Mouse (Mus musculus) thymus, adult 2 months (tissue): ENCODE data around the gene Prrt4.

Source experiments
- CTCF ChIP-seq: fragments of 200-500 bp; IDR thresholded peaks from 2 replicates; pipeline ENCODE4 v1.5.1; 2012; ENCODE audit warnings: mild to moderate bottlenecking, control low read depth, low read length, moderate library complexity, borderline replicate concordance; ENCODE audit not compliant: control insufficient read depth, poor library complexity, insufficient read depth; ENCODE audit errors: extremely low read depth
- POLR2A ChIP-seq: fragments of 200-500 bp; IDR thresholded peaks from 2 replicates; pipeline ENCODE4 v1.6.1; 2012; ENCODE audit warnings: mild to moderate bottlenecking, low read length, control low read depth, moderate library complexity; ENCODE audit not compliant: control insufficient read depth, poor library complexity, insufficient read depth; ENCODE audit errors: extremely low read depth

- TF ChIP-seq POLR2A (no peak), CTCF (no peak)
Measured at GRCm38 (mm10) chr6:29203861-29204585, 24.6 kb upstream of the Prrt4 start.
